Mouse (Mus musculus): ENCODE results near the gene Vac14. TPM values are rescaled to one million over a fixed set of nuclear protein-coding genes. Genes with fewer than 3 reads are reported as not detected.

Vac14 gene
- polyA plus RNA-seq, 1 experiment from 2014 or later: 16.1 TPM

GRCm38 (mm10) chr8:110617801-110618358, 505 bp upstream of the Vac14 start:
- Histone ChIP-seq H3K27me3 (ENCODE audit: insufficient read depth, low read length) (no peaks in the 10 kb centered on the region), H3K9me3 (replicated peaks; ENCODE audit: low read length) (no peaks in the 10 kb centered on the region), H3K27ac (no peak overlapping the region), H3K36me3 (ENCODE audit: insufficient read depth, low read length) (no peaks in the 10 kb centered on the region), H3K4me1 (replicated peaks; ENCODE audit: insufficient read depth, low read length) (peaks cover 13% of the 10 kb centered on the region), H3K4me3 (replicated peaks; ENCODE audit: low read depth, low read length) (peak overlapping the region; percentile 98), H3K9ac (ENCODE audit: low read depth, low read length) (peak overlapping the region; percentile 47; the same call in 1 of the 2 replicates), H3K4me2 (ENCODE audit: low read length) (peak overlapping the region; percentile 87)
- DNase-seq (ENCODE audit: low spot score): no peak
- no peak for TF ChIP-seq CTCF (IDR thresholded peaks at IDR 0.05; ENCODE audit: low read depth)
- ATAC-seq (replicated peaks; ENCODE audit: low FRiP score, low read depth): peak; percentile 25; the same call in 1 of the 2 replicates
- WGBS: 23% methylated on average over 14 of the region's 14 CpGs

DNA sequence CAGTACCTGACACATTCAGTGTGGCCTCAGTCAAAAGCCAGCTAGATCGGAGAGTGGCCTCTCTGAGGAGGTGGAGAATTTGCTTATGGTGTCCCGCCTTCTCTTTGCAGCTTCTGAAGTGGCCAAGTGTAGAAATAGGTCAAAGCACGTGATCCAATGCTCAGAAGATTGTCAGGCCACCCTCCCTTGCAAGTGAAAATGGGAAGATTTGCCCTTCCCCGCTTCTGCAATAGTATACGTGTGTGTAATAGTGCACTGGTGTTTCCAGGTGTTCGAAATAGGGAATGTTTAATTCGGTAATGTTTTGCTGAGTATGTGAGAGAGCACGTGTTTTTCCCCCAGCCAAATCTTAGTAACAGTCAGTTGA, 806 bp downstream of the Vac14 start:
- Histone ChIP-seq H3K4me1 (replicated peaks; ENCODE audit: insufficient read depth, low read length) (peaks cover 13% of the 10 kb centered on the region), H3K27ac (no peak overlapping the region), H3K9ac (ENCODE audit: low read depth, low read length) (peak overlapping the region; percentile 78), H3K9me3 (replicated peaks; ENCODE audit: low read length) (no peaks in the 10 kb centered on the region), H3K4me3 (replicated peaks; ENCODE audit: low read depth, low read length) (peak overlapping the region; percentile 98), H3K36me3 (ENCODE audit: insufficient read depth, low read length) (no peaks in the 10 kb centered on the region), H3K4me2 (ENCODE audit: low read length) (peak overlapping the region; percentile 87), H3K27me3 (ENCODE audit: insufficient read depth, low read length) (no peaks in the 10 kb centered on the region)
- DNase-seq (ENCODE audit: low spot score) (peak; percentile 8), ATAC-seq (replicated peaks; ENCODE audit: low FRiP score, low read depth) (no peak)
- WGBS: 21% methylated on average over 8 of the region's 8 CpGs
- TF ChIP-seq CTCF (IDR thresholded peaks at IDR 0.05; ENCODE audit: low read depth): no peak

GRCm38 (mm10) chr8:110619919-110620318, 1.5 kb downstream of the Vac14 start:
- Histone ChIP-seq H3K4me3 (replicated peaks; ENCODE audit: low read depth, low read length) (no peak overlapping the region), H3K4me2 (ENCODE audit: low read length) (peak overlapping the region; percentile 87; the same call in 1 of the 2 replicates), H3K27me3 (ENCODE audit: insufficient read depth, low read length) (no peaks in the 10 kb centered on the region), H3K9ac (ENCODE audit: low read depth, low read length) (no peak overlapping the region), H3K4me1 (replicated peaks; ENCODE audit: insufficient read depth, low read length) (peaks cover 13% of the 10 kb centered on the region), H3K27ac (no peak overlapping the region), H3K36me3 (ENCODE audit: insufficient read depth, low read length) (no peaks in the 10 kb centered on the region), H3K9me3 (replicated peaks; ENCODE audit: low read length) (no peaks in the 10 kb centered on the region)
- no peak for ATAC-seq (replicated peaks; ENCODE audit: low FRiP score, low read depth)
- 88% methylated on average over 5 of the region's 5 CpGs for WGBS
- DNase-seq (ENCODE audit: low spot score): no peak
- TF ChIP-seq CTCF (IDR thresholded peaks at IDR 0.05; ENCODE audit: low read depth): peak; percentile 43

DNA sequence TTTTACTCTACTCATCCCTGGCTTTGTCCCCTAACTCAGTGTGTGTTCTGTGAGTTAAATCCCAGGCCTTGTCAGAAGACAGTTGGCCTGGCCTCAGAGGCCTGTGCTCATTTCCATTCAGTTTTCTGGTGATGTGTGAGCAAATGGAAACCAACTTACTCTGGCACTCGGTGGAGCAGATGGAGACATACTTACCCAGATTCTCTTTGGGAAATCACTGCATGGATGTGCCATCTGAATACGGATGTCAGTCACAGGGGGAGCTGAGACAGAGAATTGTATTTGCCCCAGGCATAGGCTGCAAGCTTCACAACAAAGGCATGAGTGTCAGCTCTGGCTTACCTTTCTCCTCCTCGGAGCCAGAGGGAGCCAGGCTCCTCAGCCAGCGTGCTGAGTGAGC, 8.0 kb downstream of the Vac14 start:
- no peak for TF ChIP-seq CTCF (IDR thresholded peaks at IDR 0.05; ENCODE audit: low read depth)
- Histone ChIP-seq H3K9me3 (replicated peaks; ENCODE audit: low read length) (no peaks in the 10 kb centered on the region), H3K4me3 (replicated peaks; ENCODE audit: low read depth, low read length) (no peak overlapping the region), H3K4me2 (ENCODE audit: low read length) (no peak overlapping the region), H3K27ac (no peak overlapping the region), H3K4me1 (replicated peaks; ENCODE audit: insufficient read depth, low read length) (no peaks in the 10 kb centered on the region), H3K27me3 (ENCODE audit: insufficient read depth, low read length) (no peaks in the 10 kb centered on the region), H3K36me3 (ENCODE audit: insufficient read depth, low read length) (no peaks in the 10 kb centered on the region), H3K9ac (ENCODE audit: low read depth, low read length) (no peak overlapping the region)
- DNase-seq (ENCODE audit: low spot score) (no peak), ATAC-seq (replicated peaks; ENCODE audit: low FRiP score, low read depth) (no peak)
- 86% methylated on average over 4 of the region's 4 CpGs for WGBS

- Histone ChIP-seq H3K4me2 (ENCODE audit: low read length) (no peak overlapping the region), H3K9ac (ENCODE audit: low read depth, low read length) (no peak overlapping the region), H3K36me3 (ENCODE audit: insufficient read depth, low read length) (peaks cover 23% of the 10 kb centered on the region; the same call in 1 of the 2 replicates), H3K4me3 (replicated peaks; ENCODE audit: low read depth, low read length) (no peak overlapping the region), H3K27ac (no peak overlapping the region), H3K9me3 (replicated peaks; ENCODE audit: low read length) (no peaks in the 10 kb centered on the region), H3K27me3 (ENCODE audit: insufficient read depth, low read length) (no peaks in the 10 kb centered on the region), H3K4me1 (replicated peaks; ENCODE audit: insufficient read depth, low read length) (no peaks in the 10 kb centered on the region)
- 56% methylated on average over 9 of the region's 9 CpGs for WGBS
- peak; percentile 67 for DNase-seq (ENCODE audit: low spot score)
- TF ChIP-seq CTCF (IDR thresholded peaks at IDR 0.05; ENCODE audit: low read depth): peak; percentile 68
- ATAC-seq (replicated peaks; ENCODE audit: low FRiP score, low read depth): no peak
These were observed 11.1 kb downstream of the Vac14 start for GRCm38 (mm10) chr8:110629245-110630063.

DNA sequence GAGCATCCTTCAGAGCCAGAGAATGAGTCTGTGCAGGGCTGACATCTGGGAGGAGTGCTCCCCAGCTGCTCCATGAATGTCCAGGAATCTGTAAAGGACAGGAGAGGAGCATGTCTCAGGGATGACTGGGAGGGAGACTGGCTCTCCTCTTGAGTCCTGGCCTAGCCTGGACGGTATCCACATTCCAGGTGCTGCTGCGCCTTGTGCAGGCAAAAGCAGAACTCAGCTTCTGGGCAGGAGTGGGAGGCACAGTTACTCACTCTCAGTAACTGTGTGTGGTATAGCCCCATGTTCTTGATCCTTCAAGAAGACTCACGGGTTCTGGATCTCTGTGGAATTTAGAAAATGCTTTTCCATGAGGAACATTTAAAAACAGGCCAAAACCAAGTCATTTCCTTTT, 11.7 kb downstream of the Vac14 start:
- no peak for TF ChIP-seq CTCF (IDR thresholded peaks at IDR 0.05; ENCODE audit: low read depth)
- Histone ChIP-seq H3K9me3 (replicated peaks; ENCODE audit: low read length) (no peaks in the 10 kb centered on the region), H3K4me2 (ENCODE audit: low read length) (no peak overlapping the region), H3K9ac (ENCODE audit: low read depth, low read length) (no peak overlapping the region), H3K4me1 (replicated peaks; ENCODE audit: insufficient read depth, low read length) (no peaks in the 10 kb centered on the region), H3K4me3 (replicated peaks; ENCODE audit: low read depth, low read length) (no peak overlapping the region), H3K36me3 (ENCODE audit: insufficient read depth, low read length) (peaks cover 27% of the 10 kb centered on the region; the same call in 1 of the 2 replicates), H3K27ac (no peak overlapping the region), H3K27me3 (ENCODE audit: insufficient read depth, low read length) (no peaks in the 10 kb centered on the region)
- ATAC-seq (replicated peaks; ENCODE audit: low FRiP score, low read depth) (no peak; the same call in 1 of the 2 replicates), DNase-seq (ENCODE audit: low spot score) (no peak)
- WGBS: 89% methylated on average over 3 of the region's 3 CpGs
